Mouse (Mus musculus): ENCODE measurements around the gene Bves. TPM values are rescaled to one million over a fixed set of nuclear protein-coding genes. Genes with fewer than 3 reads are reported as not detected.

Bves gene
- polyA plus RNA-seq, 1 experiment from 2014 or later, result 1.5 TPM

DNA sequence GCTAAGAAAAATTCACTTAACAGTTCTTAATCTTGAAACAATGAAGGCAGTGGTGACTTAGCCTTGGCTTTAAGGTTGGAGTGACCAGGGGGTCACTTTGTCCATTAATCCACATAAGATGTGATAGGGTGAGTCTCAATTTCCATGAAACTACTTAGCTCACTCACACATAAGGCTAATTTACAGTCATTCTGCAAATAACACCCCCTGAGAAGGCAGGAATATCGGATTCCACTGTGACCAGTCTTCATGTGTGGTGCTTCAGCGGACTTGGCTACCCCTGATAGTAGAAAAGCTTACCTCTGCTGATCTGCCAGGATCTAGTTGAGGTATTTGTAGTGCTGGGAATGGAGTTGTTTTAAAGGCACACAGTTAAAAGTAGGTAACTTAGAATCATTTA lies 35.0 kb downstream of the Bves start:
- H3K4me1 ChIP-seq (ENCODE audit: control insufficient read depth, insufficient read depth, low read depth, low read length), result no peaks in the 10 kb centered on the region; the same call in 1 of the 2 replicates
- H3K9me3 ChIP-seq (ENCODE audit: control insufficient read depth, low read length), result no peaks in the 10 kb centered on the region
- H3K4me3 ChIP-seq (ENCODE audit: low read length), result no peak overlapping the region
- no peak overlapping the region for H3K9ac ChIP-seq (ENCODE audit: low read depth, low read length)
- no peaks in the 10 kb centered on the region for H3K27me3 ChIP-seq (replicated peaks; ENCODE audit: control insufficient read depth, insufficient read depth, low read length)
- no peaks in the 10 kb centered on the region for H3K36me3 ChIP-seq (ENCODE audit: control insufficient read depth, insufficient read depth, low read length)
- ATAC-seq, result no peak
- H3K4me2 ChIP-seq (ENCODE audit: low read length), result no peak overlapping the region
- 86% methylated on average over 2 of the region's 2 CpGs for WGBS
- H3K27ac ChIP-seq (ENCODE audit: low read depth, low read length), result no peak overlapping the region

DNA sequence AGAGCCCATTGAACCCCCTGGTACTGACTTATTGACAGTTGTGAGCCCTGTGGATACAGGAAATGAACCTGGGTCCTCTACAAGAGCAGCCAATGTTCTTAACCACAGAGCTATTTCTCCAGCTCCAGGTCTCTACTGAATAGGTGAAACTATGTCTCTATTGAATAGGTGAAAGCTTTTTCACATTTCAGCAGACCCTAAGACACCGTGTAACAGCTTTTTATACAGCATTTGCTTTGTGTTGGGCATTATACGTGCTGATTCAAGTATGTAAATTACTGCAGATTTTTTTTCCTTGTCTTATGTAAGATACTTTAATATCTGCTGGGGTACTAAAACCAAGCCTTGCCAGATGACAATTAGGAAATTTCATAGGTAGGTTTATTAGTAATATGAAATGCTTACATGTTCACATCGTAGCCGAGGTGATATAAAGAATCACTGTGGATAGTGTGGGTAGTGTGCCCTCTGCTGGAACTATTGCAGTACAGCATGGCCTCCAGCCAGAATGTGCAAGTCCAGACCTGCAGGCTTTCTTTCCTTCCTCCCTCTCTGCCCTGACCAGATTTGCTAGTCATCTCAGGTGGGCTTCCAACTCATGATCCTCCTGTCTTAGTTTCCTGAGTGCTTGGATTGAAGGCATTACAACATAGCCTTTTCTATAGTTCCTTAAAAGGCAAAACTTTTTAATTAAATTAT lies 37.6 kb downstream of the Bves start:
- ATAC-seq, result peak; percentile 91
- Histone ChIP-seq H3K4me3 (ENCODE audit: low read length) (no peak overlapping the region), H3K4me2 (ENCODE audit: low read length) (no peak overlapping the region), H3K27me3 (replicated peaks; ENCODE audit: control insufficient read depth, insufficient read depth, low read length) (no peaks in the 10 kb centered on the region), H3K4me1 (ENCODE audit: control insufficient read depth, insufficient read depth, low read depth, low read length) (no peaks in the 10 kb centered on the region; the same call in 1 of the 2 replicates), H3K36me3 (ENCODE audit: control insufficient read depth, insufficient read depth, low read length) (no peaks in the 10 kb centered on the region), H3K9me3 (ENCODE audit: control insufficient read depth, low read length) (no peaks in the 10 kb centered on the region), H3K27ac (ENCODE audit: low read depth, low read length) (no peak overlapping the region), H3K9ac (ENCODE audit: low read depth, low read length) (no peak overlapping the region)
- 42% methylated on average over 4 of the region's 4 CpGs for WGBS

DNA sequence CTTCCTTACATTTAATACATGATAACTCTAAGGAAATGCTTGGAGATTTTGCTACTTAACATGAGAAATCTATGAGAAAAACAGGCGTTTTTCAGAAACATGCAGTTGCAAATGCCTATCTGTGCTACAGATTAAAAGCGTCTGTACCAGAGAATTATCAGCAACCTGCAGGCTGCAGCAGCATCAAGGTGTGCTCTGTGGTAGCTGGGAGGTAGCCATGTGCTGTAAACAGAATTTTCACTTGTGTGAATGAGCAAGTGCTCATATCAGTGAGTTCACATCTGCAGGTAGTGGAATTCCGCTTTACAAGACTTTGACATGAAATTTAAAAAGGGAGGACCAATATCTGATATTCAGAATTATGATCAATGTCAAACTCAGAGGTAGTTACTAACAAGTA lies 42.7 kb downstream of the Bves start:
- no peaks in the 10 kb centered on the region for H3K36me3 ChIP-seq (ENCODE audit: control insufficient read depth, insufficient read depth, low read length)
- 91% methylated on average over 3 of the region's 3 CpGs for WGBS
- H3K4me3 ChIP-seq (ENCODE audit: low read length), result no peak overlapping the region
- no peaks in the 10 kb centered on the region for H3K4me1 ChIP-seq (ENCODE audit: control insufficient read depth, insufficient read depth, low read depth, low read length)
- no peak overlapping the region for H3K9ac ChIP-seq (ENCODE audit: low read depth, low read length)
- H3K9me3 ChIP-seq (ENCODE audit: control insufficient read depth, low read length), result no peaks in the 10 kb centered on the region
- no peak overlapping the region for H3K27ac ChIP-seq (ENCODE audit: low read depth, low read length)
- H3K4me2 ChIP-seq (ENCODE audit: low read length), result no peak overlapping the region
- H3K27me3 ChIP-seq (replicated peaks; ENCODE audit: control insufficient read depth, insufficient read depth, low read length), result no peaks in the 10 kb centered on the region
- no peak for ATAC-seq

DNA sequence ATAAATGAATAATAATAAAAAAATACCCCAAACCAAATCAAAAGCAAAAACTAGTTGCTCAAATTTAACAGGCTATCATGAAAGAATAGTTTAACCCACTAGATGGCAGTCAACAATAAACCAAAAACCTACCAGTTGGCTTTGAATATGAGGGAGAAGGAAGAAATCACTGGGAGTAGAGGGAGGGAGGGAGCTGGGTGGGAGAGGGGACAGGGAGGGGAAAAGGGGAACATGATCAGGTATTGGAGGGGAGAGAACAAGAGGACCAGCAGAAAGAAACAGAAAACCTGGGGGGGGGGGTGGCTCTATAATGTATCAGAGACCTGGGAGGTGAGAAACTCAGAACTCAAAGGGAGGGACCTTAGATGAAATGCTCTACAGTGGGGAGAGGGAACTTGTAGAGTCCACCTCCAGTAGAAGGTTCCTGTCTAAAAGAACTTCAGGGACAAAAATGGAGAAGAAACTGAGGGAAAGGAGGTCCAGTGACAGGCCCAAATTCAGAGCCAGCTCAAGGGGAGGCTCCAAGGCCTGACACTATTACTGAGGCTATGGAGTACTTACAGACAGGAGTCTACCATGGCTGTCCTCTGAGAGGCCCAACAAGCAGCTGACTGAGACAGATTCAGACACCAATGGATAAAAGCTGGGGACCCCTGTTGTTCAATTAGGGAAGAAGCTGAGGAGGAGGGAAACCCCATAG lies 46.5 kb downstream of the Bves start:
- no peak overlapping the region for H3K4me2 ChIP-seq (ENCODE audit: low read length)
- no peaks in the 10 kb centered on the region for H3K36me3 ChIP-seq (ENCODE audit: control insufficient read depth, insufficient read depth, low read length)
- H3K4me3 ChIP-seq (ENCODE audit: low read length), result no peak overlapping the region
- H3K9me3 ChIP-seq (ENCODE audit: control insufficient read depth, low read length), result no peaks in the 10 kb centered on the region
- ATAC-seq, result peak; percentile 68
- no peaks in the 10 kb centered on the region for H3K4me1 ChIP-seq (ENCODE audit: control insufficient read depth, insufficient read depth, low read depth, low read length)
- no peak overlapping the region for H3K9ac ChIP-seq (ENCODE audit: low read depth, low read length)
- H3K27ac ChIP-seq (ENCODE audit: low read depth, low read length), result no peak overlapping the region
- H3K27me3 ChIP-seq (replicated peaks; ENCODE audit: control insufficient read depth, insufficient read depth, low read length), result no peaks in the 10 kb centered on the region

DNA sequence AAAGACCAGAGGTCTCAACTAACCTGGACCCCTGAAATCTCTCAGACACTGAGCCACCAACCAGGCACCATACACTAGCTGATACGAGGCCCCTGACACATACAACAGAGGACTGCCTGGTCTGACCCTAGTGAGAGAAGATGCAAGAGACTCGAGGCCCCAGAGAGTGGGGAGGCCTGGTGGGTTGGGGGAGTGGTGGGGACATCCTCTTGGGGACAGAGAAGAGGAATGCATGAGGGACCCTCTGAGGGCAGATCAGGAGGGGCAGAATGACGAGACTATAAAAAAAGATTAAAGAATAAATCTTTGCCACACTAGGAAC lies 47.0 kb downstream of the Bves start:
- Histone ChIP-seq H3K27me3 (replicated peaks; ENCODE audit: control insufficient read depth, insufficient read depth, low read length) (no peaks in the 10 kb centered on the region), H3K4me3 (ENCODE audit: low read length) (no peak overlapping the region), H3K4me2 (ENCODE audit: low read length) (no peak overlapping the region), H3K36me3 (ENCODE audit: control insufficient read depth, insufficient read depth, low read length) (no peaks in the 10 kb centered on the region), H3K9ac (ENCODE audit: low read depth, low read length) (no peak overlapping the region), H3K9me3 (ENCODE audit: control insufficient read depth, low read length) (no peaks in the 10 kb centered on the region), H3K4me1 (ENCODE audit: control insufficient read depth, insufficient read depth, low read depth, low read length) (no peaks in the 10 kb centered on the region), H3K27ac (ENCODE audit: low read depth, low read length) (no peak overlapping the region)
- ATAC-seq, result no peak
- WGBS, result 62% methylated on average over 3 of the region's 3 CpGs

DNA sequence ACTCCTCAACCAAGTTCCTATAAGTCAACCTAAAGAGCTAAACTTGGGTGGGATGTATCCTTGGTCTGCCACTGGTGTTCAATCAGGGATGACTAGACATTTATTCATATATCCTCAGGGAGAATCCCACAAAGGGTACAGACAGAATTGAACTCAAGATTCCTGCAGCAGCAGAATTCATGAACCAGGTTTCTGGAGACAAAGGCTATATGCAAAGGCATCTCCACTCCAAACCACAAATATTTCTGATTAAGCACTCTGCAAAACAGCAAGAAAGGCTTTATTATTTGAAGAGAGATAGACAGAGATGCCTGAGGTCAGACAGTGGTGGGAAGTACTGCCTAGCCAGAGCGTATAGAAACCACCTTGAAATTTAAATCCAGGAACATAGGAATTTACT lies 62.6 kb downstream of the Bves start:
- Histone ChIP-seq H3K9ac (ENCODE audit: low read depth, low read length) (no peak overlapping the region), H3K4me1 (ENCODE audit: control insufficient read depth, insufficient read depth, low read depth, low read length) (no peaks in the 10 kb centered on the region), H3K27me3 (replicated peaks; ENCODE audit: control insufficient read depth, insufficient read depth, low read length) (no peaks in the 10 kb centered on the region), H3K9me3 (ENCODE audit: control insufficient read depth, low read length) (no peaks in the 10 kb centered on the region), H3K4me2 (ENCODE audit: low read length) (no peak overlapping the region), H3K4me3 (ENCODE audit: low read length) (no peak overlapping the region), H3K27ac (ENCODE audit: low read depth, low read length) (no peak overlapping the region), H3K36me3 (ENCODE audit: control insufficient read depth, insufficient read depth, low read length) (no peaks in the 10 kb centered on the region)
- ATAC-seq, result no peak
- WGBS, result 96% methylated on average over 1 of the region's 1 CpGs

DNA sequence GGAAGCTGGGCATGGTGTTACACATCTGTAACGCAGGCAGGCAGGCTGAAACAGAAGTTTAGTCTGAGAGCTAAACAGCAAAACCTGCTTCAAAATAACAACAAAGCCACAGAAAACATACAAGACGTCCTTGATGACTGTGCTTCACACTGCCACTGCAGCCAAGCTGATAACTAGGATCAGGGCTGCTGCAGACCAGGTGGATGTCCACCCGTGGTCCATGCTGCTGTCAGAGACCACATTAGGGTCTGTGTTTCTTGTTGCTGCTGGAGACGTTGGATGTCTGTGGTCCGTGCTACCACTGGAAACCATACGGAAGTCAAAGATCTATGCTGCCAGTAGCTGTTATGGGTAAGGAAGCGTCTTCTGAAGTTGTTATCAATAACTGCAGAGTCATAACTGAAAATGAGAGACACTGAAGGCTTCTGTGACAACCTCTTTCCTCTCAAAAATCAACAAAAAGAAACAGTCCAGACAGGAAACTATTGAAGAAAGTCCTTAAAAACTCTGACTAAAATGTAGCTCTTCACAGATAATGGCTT lies 64.2 kb downstream of the Bves start:
- H3K9ac ChIP-seq (ENCODE audit: low read depth, low read length), result no peak overlapping the region
- no peak overlapping the region for H3K27ac ChIP-seq (ENCODE audit: low read depth, low read length)
- H3K9me3 ChIP-seq (ENCODE audit: control insufficient read depth, low read length), result no peaks in the 10 kb centered on the region
- WGBS, result 88% methylated on average over 7 of the region's 7 CpGs
- no peak for ATAC-seq
- no peaks in the 10 kb centered on the region for H3K36me3 ChIP-seq (ENCODE audit: control insufficient read depth, insufficient read depth, low read length)
- no peaks in the 10 kb centered on the region for H3K4me1 ChIP-seq (ENCODE audit: control insufficient read depth, insufficient read depth, low read depth, low read length)
- no peak overlapping the region for H3K4me3 ChIP-seq (ENCODE audit: low read length)
- no peaks in the 10 kb centered on the region for H3K27me3 ChIP-seq (replicated peaks; ENCODE audit: control insufficient read depth, insufficient read depth, low read length)
- H3K4me2 ChIP-seq (ENCODE audit: low read length), result no peak overlapping the region

DNA sequence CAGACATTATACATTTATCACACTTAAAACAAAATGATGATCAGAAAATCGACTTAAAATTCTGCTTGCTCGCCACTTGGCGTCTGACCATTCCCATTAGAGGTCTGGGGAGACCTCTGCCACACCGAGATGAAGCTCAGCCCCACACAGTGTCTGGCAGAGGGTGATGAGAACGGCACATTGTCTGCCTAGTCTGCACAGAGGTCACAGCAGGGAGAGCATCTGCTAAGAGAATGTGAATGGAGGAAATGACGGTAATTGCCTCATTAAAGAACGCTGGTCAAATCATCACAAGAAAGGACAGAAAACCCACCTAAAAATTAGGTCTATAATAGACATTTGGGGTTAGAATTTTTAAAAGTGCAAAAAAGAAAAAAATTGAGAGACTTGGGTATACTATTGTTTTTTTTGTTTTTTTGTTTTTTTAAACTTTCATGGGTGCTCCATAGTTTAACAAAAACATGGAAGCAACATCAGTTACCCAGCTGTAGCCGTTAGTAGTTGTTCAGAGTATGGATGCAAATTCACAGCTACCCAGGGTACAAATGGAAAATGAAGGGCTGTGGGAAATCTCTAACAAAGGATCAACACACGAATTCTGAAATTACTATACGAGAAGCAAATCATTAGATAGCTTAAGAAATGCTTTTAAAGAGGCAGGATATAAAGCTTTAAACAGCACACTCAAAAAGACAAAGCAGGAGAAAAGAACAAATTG lies 75.2 kb downstream of the Bves start:
- ATAC-seq, result peak; percentile 73; the same call in 1 of the 2 replicates
- H3K4me2 ChIP-seq (ENCODE audit: low read length), result peak overlapping the region; percentile 27
- H3K9me3 ChIP-seq (ENCODE audit: control insufficient read depth, low read length), result no peaks in the 10 kb centered on the region
- H3K9ac ChIP-seq (ENCODE audit: low read depth, low read length), result no peak overlapping the region
- H3K36me3 ChIP-seq (ENCODE audit: control insufficient read depth, insufficient read depth, low read length), result no peaks in the 10 kb centered on the region
- no peaks in the 10 kb centered on the region; the same call in 1 of the 2 replicates for H3K4me1 ChIP-seq (ENCODE audit: control insufficient read depth, insufficient read depth, low read depth, low read length)
- 10% methylated on average over 10 of the region's 10 CpGs for WGBS
- H3K27me3 ChIP-seq (replicated peaks; ENCODE audit: control insufficient read depth, insufficient read depth, low read length), result no peaks in the 10 kb centered on the region
- no peak overlapping the region for H3K27ac ChIP-seq (ENCODE audit: low read depth, low read length)
- H3K4me3 ChIP-seq (ENCODE audit: low read length), result no peak overlapping the region

DNA sequence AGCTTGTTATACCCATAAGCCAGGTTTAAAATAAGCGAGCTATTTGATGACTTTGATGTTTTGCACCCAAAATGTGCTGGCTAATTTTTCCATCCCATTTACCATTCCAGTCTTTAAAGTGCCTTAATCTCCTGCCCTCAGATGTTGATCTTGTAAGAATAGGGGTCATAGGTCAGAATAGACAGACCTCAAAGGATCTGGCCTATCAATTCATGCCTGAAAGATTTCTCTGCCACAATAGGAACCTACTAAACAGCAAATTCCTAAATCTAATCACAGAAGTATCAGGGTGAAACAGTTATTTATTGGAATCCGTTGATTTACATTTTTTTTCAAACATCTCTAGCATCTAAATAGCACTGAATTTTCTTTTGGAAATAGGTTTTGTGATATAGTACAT lies 76.2 kb downstream of the Bves start:
- H3K9ac ChIP-seq (ENCODE audit: low read depth, low read length), result no peak overlapping the region
- no peak for ATAC-seq
- no peak overlapping the region for H3K4me3 ChIP-seq (ENCODE audit: low read length)
- no peaks in the 10 kb centered on the region for H3K27me3 ChIP-seq (replicated peaks; ENCODE audit: control insufficient read depth, insufficient read depth, low read length)
- no peak overlapping the region for H3K27ac ChIP-seq (ENCODE audit: low read depth, low read length)
- H3K4me1 ChIP-seq (ENCODE audit: control insufficient read depth, insufficient read depth, low read depth, low read length), result no peaks in the 10 kb centered on the region; the same call in 1 of the 2 replicates
- no peaks in the 10 kb centered on the region for H3K9me3 ChIP-seq (ENCODE audit: control insufficient read depth, low read length)
- WGBS, result 31% methylated on average over 2 of the region's 2 CpGs
- no peaks in the 10 kb centered on the region for H3K36me3 ChIP-seq (ENCODE audit: control insufficient read depth, insufficient read depth, low read length)
- H3K4me2 ChIP-seq (ENCODE audit: low read length), result no peak overlapping the region
